Mouse (Mus musculus) bone marrow macrophage, adult 2 months (primary cell): ENCODE measurements around the gene Rbmx.

Experiments
- CTCF ChIP-seq: IDR thresholded peaks from 2 replicates; pipeline ENCODE4 v1.5.1; 2012; ENCODE audit warnings: low read depth, mild to moderate bottlenecking, low read length, moderate library complexity
- POLR2A ChIP-seq: IDR thresholded peaks from 2 replicates; pipeline ENCODE4 v1.6.1; 2012; ENCODE audit warnings: mild to moderate bottlenecking, low read depth, low read length, borderline replicate concordance

GRCm38 (mm10) chrX:57359316-57359715 is 33.5 kb downstream of the Rbmx start:
- TF ChIP-seq CTCF (no peak), POLR2A (no peak)
